Mouse (Mus musculus): ENCODE data around the gene Fgf13.

Gene Fgf13

DNA sequence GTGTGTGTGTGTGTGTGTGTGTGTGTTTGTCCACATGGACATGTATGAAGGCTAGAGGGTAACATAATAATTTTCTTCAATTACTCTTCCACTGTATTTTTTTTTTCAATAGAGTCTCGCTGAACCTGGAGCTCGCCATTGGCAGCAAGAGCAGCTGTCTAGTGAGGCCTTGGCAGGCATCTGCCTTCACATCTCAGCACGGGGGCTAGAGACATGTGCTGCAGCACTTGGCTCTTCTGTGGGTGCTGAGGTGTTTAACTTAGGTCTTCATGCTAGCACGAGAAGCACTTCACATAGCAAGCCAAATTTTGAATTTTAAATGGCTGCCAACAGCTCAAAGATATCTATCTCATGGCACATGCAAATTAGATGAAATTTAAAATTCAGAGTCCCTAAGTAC, 380.9 kb downstream of the Fgf13 start:
- no peak for DNase-seq (ENCODE audit: low spot score)

DNA sequence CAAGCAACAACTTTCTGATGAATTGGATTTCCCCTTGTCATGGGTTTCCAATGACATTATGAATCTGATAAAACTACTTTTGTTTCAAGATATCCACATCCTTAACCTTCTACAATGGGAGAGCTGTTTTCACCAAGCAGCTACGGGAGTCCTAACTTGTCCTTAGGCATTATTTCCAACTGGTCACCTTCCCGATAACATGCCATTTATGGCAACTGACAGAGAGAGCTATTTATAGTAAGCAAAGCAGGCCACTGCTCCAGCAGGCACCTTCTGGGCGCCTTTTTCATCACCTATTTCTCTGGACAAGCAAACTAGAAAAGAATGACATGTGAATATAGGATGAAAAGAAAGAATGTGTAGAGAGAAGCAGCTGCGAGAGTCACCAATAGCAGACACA, 385.5 kb downstream of the Fgf13 start:
- no peak for DNase-seq (ENCODE audit: low spot score)

DNA sequence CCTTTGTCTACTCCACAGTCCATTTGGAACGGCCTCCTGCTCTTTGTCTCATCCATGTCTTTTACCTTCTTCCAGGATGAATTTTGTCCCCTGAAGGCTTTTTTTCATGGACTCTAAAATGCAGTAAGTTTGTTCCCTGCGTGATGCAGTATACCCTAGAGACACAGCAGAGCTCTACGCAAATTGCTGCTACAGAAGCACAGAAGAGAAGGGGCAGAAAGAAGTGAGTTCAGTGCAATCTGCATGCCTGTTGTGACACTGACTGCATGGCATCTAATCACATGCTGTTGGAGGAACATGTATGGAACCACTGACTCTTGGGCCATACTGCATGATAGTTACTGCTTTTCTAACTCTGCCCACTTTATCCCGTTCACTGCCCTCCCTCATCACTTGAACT, 388.2 kb downstream of the Fgf13 start:
- DNase-seq (ENCODE audit: low spot score) = no peak

DNA sequence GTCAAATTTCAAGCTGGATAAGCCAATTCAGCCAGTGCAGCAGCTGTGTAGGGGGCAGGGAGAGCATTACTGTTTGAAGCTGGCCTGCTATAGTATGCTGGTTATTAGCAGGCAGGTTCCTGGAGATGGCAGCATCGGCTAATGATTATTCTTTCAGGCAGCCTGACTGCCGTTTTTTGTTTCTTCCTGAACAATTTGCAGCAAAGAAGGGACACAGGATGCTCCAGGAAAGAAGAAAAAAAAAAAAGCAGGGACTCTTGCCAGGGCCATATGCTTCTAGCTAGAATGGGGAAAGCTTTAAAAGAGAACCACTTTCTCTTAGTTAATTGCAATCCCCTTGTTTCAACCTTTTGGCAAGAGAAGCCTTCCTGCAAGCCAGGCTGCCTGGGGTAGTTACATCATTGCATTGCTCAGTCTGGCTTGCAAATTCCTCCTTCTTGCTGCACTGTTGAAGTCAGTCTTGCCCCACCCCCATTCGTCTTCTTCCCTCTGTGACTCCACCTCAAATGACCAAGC, 388.7 kb downstream of the Fgf13 start:
- DNase-seq (ENCODE audit: low spot score) = no peak

DNA sequence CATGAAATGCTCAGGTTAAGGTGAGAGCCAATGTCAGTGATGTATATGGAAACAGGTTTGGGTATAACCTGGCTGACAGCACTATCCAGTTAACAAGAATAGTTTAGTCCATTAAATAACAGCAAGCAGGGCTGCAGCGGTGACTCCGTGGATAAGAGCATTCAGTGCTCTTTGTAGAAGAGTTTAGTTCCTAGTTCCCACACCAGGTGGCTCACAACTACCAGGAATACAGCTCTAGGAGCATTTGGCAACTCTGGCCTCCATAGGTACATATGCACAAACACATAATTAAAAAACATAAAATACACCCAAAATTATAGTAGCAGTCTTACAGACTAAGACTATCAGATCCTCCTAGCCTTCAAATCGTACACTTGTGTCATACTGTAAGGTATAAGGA, 390.2 kb downstream of the Fgf13 start:
- no peak for DNase-seq (ENCODE audit: low spot score)

DNA sequence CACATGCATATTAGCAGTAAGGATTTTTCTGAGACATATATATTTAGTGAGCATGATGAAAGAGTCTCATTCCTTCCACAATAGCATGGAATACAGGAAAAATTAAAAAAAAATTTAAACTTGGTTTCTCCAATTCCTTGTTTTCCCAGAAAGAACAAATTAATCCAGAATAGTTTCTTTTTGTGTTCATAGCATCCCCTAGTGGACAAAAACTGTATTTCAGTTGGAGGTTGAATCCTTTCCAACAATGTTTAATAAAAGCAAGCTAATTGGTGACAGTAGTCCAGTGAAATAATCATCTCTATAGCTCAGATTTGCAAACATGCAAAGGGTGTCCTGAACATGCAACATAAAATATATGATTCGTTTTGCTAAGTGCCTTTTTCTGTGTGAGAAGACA, 395.7 kb downstream of the Fgf13 start:
- DNase-seq (ENCODE audit: low spot score) = no peak

DNA sequence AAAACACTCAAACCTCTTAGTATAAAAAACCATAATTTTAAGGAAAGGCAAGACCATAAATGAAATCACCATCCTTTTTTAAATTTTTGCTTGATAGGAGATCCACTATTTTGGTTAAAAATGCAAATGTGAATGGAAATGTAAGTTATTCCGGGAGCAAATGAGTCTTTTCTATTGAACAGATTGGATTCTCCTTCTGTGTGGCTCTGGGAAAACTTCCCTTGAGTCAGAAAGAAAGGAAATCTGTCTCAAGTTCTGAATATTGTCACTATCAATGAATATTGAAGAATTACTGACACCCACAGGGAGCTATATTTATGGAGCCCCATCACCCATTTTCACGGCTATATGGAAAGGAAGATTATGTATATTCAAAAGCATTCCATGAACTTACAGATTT, 401.1 kb downstream of the Fgf13 start:
- DNase-seq (ENCODE audit: low spot score) = no peak

DNA sequence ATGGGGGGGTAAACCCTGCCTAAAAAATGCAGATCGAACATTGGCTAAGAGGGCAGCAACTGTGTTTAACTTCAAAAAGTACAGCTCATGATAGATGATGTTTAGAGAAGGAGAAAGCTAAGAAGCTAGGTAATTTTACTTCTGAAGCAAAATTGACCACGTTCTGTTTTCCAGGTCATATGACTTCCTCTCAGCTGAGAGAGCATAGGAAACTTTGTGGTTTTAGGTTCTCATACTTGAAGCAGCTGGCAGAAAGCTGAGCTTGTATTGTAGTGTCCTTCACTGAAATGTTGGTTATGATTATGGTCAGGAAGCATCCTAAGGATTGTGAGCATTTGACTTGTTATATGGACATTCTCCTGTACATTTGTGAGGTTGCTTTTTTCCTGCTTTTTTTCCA, 425.9 kb downstream of the Fgf13 start:
- DNase-seq (ENCODE audit: low spot score) = no peak

DNA sequence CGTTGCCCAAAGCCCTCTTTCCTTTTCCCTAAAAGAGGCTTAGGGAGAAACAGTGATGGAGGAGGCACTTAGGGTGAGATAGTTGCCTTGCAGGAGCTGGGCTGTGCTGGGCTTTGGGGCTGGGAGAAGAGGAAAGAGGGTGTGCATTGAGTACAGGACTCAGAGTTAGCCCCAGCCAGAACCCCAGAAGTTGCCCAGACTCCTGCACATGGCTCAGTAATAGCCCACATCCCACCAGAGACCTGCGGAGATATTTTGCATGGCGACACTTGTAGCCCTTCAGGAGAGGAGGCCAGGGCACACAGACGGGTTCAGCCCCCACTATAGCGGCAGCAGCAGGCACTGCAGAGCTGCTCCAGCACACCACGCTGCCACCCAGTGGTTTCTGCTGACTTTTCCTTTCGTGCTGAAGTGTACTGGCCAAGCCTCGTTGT, 432.9 kb downstream of the Fgf13 start:
- DNase-seq (ENCODE audit: low spot score) = no peak

DNA sequence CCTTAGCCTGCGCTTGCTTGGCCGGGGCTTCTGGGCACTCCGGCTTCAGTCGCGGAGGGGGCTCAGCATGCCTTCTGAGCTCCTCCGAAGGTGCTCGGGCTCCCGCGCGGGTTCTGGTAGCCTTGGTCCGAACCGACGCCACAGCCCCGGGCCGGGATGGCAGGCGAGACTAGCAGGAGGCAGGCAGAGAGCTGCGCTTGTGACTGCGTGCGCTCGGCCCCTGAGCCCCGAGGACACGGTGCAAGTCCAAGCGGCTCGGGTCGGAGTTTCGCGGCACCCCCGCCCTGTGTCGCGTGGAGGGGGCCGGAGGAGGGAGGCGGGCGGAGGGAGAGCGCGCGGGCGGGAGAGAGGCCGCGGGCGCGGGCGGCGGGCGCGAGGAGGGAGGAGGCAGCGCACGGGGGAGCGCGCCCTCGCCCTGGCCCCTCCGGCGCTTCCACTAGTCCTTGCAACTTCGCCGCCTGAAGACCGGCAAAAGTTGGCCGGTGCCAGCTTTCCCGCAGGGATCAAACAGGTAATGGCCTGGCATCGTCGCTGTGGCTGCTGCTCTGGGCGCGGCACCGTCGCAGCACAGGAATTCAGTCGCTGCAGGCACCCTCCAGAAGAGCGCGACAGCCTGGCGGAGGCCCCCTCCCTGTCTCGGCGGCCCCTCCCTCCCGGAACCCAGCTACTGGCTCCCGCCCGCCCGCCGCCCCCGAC, 433.6 kb downstream of the Fgf13 start:
- DNase-seq (ENCODE audit: low spot score) = no peak

DNA sequence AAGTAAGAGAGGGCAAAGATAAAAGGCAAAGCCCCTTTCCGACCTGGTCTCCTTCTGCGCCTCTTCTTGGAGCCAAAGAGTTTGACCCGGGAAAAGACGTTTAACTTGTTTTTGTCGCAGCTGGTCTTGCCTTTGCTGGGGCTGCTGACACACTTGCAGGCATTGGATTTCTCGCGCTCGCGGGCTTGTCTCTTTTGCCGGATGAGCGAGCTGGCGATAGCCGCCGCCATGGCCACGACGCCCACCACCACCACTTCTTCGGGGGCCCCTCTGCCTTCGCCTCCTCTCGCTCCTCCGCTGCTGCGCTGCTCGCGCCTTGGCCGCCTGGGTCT, 434.1 kb downstream of the Fgf13 start:
- DNase-seq (ENCODE audit: low spot score) = no peak

DNA sequence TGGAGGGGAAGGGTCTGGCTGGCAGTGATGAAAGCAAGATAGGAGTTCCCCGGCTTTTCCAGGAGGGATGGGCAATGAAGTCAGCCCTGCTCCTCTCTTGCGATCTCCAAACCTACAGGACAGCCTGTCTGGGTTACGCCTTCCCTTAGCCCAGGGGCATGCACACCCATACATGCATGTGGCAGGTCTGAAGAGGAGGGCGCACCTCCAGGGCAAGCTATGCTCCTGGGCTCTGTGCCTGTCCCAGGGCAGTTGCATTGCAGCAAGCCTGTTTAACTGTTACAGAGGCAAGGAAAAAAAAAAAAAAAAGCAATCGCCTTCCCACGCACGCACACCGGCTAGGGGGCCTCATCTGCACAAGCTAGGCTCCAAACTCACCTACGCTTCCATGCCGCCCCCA, 434.5 kb downstream of the Fgf13 start:
- DNase-seq (ENCODE audit: low spot score) = no peak

DNA sequence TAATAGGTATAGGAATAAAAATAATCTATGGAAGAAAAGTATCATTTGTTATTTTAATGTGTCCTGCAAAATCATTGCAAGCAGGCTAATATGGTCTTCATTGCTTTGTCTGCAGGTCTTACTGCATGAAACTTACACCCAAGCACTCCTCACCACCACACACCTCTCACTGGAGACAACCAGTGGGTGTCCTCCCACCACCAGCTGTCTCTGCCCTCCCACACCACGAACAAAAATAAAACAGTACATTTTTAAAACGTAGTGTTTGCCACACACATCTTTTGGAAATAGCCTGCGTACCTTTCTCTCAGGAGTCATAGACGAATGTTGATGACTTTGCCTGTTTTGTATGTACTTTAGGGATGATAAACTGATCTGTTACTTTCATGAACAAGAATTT, 441.2 kb downstream of the Fgf13 start:
- no peak for DNase-seq (ENCODE audit: low spot score)

DNA sequence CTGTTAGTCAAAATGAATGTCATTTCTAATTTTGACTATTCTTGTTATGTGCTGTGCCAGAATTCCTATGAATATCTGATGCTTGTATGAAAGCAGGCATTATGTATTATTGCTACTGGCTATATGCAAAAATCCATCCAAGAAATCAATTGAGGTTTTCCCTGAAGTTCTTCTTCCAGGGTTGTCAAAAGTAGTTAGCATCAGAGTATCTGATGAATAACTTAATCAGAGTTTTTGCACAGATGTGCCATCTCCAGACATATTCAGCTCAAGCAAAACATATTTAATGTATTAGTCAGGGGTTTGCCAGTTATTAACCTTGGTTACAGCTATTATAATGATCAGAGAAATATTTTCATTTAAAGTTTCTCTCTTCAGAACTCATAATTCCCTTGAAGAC, 454.7 kb downstream of the Fgf13 start:
- no peak for DNase-seq (ENCODE audit: low spot score)

DNA sequence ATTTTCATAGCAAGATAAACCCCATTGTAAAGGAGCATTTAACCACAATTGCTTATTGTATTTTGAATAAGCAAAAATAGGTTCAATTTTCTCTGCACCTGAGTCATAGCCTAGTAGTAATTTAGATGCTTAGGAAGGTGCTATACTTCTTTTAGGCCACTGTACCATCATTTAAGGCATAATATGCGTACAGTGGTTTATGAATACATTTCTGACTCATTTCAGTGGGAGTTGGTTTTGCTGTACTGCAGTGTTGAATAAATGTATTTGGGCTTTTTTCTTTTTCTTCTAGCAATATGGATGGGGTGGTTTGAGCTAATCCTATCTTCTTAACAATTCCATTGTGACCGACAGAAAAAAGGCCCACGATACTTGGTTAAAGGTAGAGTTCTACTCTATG, 481.9 kb downstream of the Fgf13 start:
- no peak for DNase-seq (ENCODE audit: low spot score)

DNA sequence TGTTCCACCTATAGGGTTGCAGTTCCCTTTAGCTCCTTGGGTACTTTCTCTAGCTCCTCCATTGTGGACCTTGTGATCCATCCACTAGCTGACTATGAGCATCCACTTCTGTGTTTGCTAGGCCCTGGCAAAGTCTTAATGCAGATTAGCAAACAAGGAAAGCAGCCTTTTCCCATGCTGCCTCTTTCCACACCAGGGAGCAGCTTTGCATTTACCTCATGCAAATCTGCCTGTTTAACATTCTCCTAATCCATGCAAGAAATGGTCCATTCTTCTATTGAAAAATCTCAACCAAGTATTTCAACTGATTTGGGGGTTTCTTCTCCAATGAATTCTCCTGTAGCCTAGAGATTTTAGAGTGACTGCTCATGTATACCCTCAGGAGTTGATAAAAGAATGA, 487.4 kb downstream of the Fgf13 start:
- no peak for DNase-seq (ENCODE audit: low spot score)

DNA sequence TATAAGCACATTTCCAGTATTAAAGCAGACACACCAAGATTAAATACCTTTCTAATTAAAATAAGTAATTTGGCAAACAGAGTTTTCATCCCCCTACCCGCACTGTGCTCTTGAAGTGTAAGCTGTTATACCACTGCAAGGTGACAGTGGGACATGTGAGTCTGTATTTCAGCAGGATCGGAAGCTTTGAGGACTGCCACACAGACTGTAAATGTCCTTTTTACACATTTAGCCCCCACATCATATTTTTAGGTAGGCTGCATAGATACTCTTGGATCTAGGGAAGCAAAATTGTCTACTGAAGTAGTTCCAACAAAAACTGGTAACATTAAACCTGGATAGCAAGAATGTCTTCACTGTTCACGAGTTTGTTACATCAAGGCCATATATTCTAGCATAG, 495.8 kb downstream of the Fgf13 start:
- no peak for DNase-seq (ENCODE audit: low spot score)

DNA sequence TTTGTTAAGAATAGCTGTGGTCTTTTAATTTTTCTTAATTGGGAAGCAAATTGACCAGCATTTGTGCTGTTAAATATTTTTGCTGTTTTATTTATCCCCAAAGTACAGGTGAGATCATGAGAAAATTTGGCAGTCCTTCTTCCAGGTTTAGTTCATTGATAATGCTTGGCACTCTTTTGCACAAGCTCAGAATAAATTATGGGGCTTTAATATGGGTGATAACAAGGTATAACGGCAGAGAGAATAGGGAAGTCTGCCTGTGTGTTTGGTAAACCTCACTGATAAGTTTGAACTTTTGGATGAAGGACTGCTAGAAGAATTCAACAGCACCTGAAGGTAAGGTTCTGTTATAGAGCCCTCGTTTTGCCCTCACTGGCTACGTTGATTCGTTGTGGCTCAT, 504.7 kb downstream of the Fgf13 start:
- no peak for DNase-seq (ENCODE audit: low spot score)

DNA sequence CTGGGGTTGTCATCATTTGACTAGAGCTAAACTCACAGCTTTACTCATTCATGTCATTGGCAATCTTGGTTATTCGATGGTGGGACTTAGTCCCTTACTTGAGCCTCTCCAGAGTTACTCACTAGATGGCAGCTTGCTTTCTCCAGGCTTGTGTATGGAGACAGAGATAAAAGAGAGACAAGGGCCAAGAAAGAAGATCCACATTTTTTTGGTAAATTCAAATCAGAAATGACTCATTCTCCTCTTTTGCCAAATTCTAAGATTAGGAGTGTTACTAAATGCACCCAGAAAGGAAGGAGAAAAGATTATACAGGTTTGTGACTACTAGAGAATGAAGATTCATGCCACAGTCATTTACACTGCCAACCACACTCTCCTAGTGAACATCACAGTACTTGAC, 532.9 kb downstream of the Fgf13 start:
- DNase-seq (ENCODE audit: low spot score) = no peak

Measured in spleen, adult 12 weeks (tissue).